ENCODE assay signal across 17 mouse cellular contexts in genomic region chr13:9027251-9027650, GRCm38 (mm10). TPM values are rescaled to one million over a fixed set of nuclear protein-coding genes. Genes with fewer than 3 reads are reported as not detected.
A peak's percentile ranks its signal among the peaks of the same experiment; 100 is the strongest.
DNase-seq lines count a peak whose midpoint lies in the region; ATAC-seq and TF ChIP-seq lines count a peak whose summit lies in the region.
"Had no signal": no experiment of that assay in that cellular context is flagged by ENCODE, and none has a peak within 500 bp of the region (broad histone marks: within the 10 kb centered on the region; RNA-seq: fewer than 3 reads in every experiment).

No protein-coding gene starts in this region.

- H3K9ac ChIP-seq in heart, postnatal 0 days (replicated peaks; ENCODE audit: low read depth, low read length), result no peak overlapping the region
- H3K9ac ChIP-seq: embryonic facial prominence, embryonic 15.5 days; heart, embryonic 15.5 days; kidney, embryonic 15.5 days; limb, embryonic 15.5 days had no signal

- H3K9me3 ChIP-seq in heart, postnatal 0 days (replicated peaks; ENCODE audit: control insufficient read depth, low read length), result no peaks in the 10 kb centered on the region
- H3K9me3 ChIP-seq: embryonic facial prominence, embryonic 15.5 days; heart, embryonic 15.5 days; kidney, embryonic 15.5 days; limb, embryonic 15.5 days had no signal

- WGBS in heart, postnatal 0 days, result 29% methylated on average over 1 of the region's 1 CpGs

- DNase-seq in heart, postnatal 0 days (ENCODE audit: low spot score), result peak; percentile 13
- no peak for DNase-seq in heart, adult 8-10 months (ENCODE audit: low spot score)
- DNase-seq in CD4-positive, CD25-positive, alpha-beta regulatory T cell, adult 2 months (ENCODE audit: low read depth, low spot score), result peak; percentile 52
- DNase-seq in c-Kit-positive CD71-negative TER-119-negative erythroid progenitor cells, embryonic 14.5 days (ENCODE audit: low read depth), result peak; percentile 29
- no peak for DNase-seq in right cerebral cortex, postnatal 14 days
- no peak for DNase-seq in layer of hippocampus, adult 9-11 months
- DNase-seq: adrenal gland, postnatal 25 days; cerebellum, postnatal 25 days; gastrocnemius, adult 2 months; midbrain, embryonic 14.5 days had no signal

- H3K27me3 ChIP-seq in heart, postnatal 0 days (ENCODE audit: control insufficient read depth, insufficient read depth, low read length), result no peaks in the 10 kb centered on the region
- H3K27me3 ChIP-seq: embryonic facial prominence, embryonic 15.5 days; heart, embryonic 15.5 days; kidney, embryonic 15.5 days; limb, embryonic 15.5 days had no signal

- H3K4me1 ChIP-seq in heart, postnatal 0 days (ENCODE audit: control insufficient read depth, insufficient read depth), result no peaks in the 10 kb centered on the region
- H3K4me1 ChIP-seq: embryonic facial prominence, embryonic 15.5 days; heart, embryonic 15.5 days; kidney, embryonic 15.5 days; limb, embryonic 15.5 days had no signal

- no peak overlapping the region for H3K4me2 ChIP-seq in heart, postnatal 0 days (ENCODE audit: low read depth, low read length)
- H3K4me2 ChIP-seq: embryonic facial prominence, embryonic 15.5 days; heart, embryonic 15.5 days; kidney, embryonic 15.5 days; limb, embryonic 15.5 days had no signal

- no peaks in the 10 kb centered on the region for H3K36me3 ChIP-seq in heart, postnatal 0 days (replicated peaks; ENCODE audit: control insufficient read depth, insufficient read depth, low read length)
- H3K36me3 ChIP-seq: embryonic facial prominence, embryonic 15.5 days; heart, embryonic 15.5 days; kidney, embryonic 15.5 days; limb, embryonic 15.5 days had no signal

- no peak for TF ChIP-seq CTCF in heart, postnatal 0 days (IDR thresholded peaks at IDR 0.05; ENCODE audit: low read depth)

- ATAC-seq in heart, postnatal 0 days (ENCODE audit: insufficient read depth, low read depth), result no peak
- peak; percentile 69 for ATAC-seq in megakaryocyte progenitor cell, adult 5-6 weeks (replicated peaks; ENCODE audit: poor library complexity)
- ATAC-seq: forebrain, embryonic 14.5 days; hindbrain, postnatal 0 days had no signal

- no peak overlapping the region for H3K4me3 ChIP-seq in heart, postnatal 0 days (ENCODE audit: low read depth, low read length)
- H3K4me3 ChIP-seq: embryonic facial prominence, embryonic 15.5 days; gastrocnemius, adult 2 months; heart, embryonic 15.5 days; kidney, embryonic 15.5 days; limb, embryonic 15.5 days had no signal

- no peak overlapping the region for H3K27ac ChIP-seq in heart, postnatal 0 days (ENCODE audit: low read depth)
- H3K27ac ChIP-seq: embryonic facial prominence, embryonic 15.5 days; gastrocnemius, adult 2 months; heart, embryonic 15.5 days; hindbrain, postnatal 0 days; kidney, embryonic 15.5 days; limb, embryonic 15.5 days had no signal

- TF ChIP-seq EP300 in heart, postnatal 0 days (IDR thresholded peaks at IDR 0.05; ENCODE audit: low read depth), result no peak

RNA-seq across cellular contexts. Expression of gene Gtpbp4, which starts 31.4 kb away (rescaled TPM):
- total RNA-seq in heart, postnatal 0 days (2014; rRNA removed; ENCODE audit: low replicate concordance), result 4.2 and 13.8 TPM in 2 replicates
- 37.5 and 42.5 TPM in 2 replicates for polyA plus RNA-seq in heart, postnatal 0 days (2015; fragmentation: Nextera tagmentation; extraction: Ambion mirVana)
- total RNA-seq in heart, adult 8-10 months (2022), result 10 to 100 TPM; 38.4 to 40.3 (median 39.8) TPM
- 120 and 127 TPM in 2 replicates for total RNA-seq in megakaryocyte progenitor cell, adult 5-6 weeks (2015)
- 135 and 165 TPM in 2 replicates for total RNA-seq in megakaryocyte progenitor cell, adult 5-6 weeks (2017)

Comparison
In these comparisons a context has a peak if more than half of its experiments do, and no peak if none do; other contexts are left out.
1. DNase-seq: peak in heart, postnatal 0 days (single experiment), CD4-positive, CD25-positive, alpha-beta regulatory T cell, adult 2 months (single experiment) and c-Kit-positive CD71-negative TER-119-negative erythroid progenitor cells, embryonic 14.5 days (single experiment); none in heart, adult 8-10 months (single experiment), right cerebral cortex, postnatal 14 days (single experiment) and layer of hippocampus, adult 9-11 months (single experiment).